Mouse (Mus musculus): ENCODE measurements around the gene Sdhaf2.

- TF ChIP-seq MXI1 (IDR thresholded peaks at IDR 0.05; ENCODE audit: low read depth, low read length) (no peak), EP300 (IDR thresholded peaks at IDR 0.05; ENCODE audit: low read depth in 1 of 2, low read length in 2 of 2) (peak; percentile 14 to 74; a peak in 2 of 4 replicates), USF2 (IDR thresholded peaks at IDR 0.05; ENCODE audit: borderline replicate concordance in 1 of 2, insufficient read depth in 1 of 2, low read depth in 1 of 2, low read length in 2 of 2) (no peak)
Observed at GRCm38 (mm10) chr19:10561558-10562314, 35.8 kb upstream of the Sdhaf2 start.

All from MEL (cell line).